Comparison of ENCODE assay signal across 8 mouse cellular contexts in genomic region chr13:78482929-78483759, GRCm38 (mm10).
A peak's percentile ranks its signal among the peaks of the same experiment; 100 is the strongest.
DNase-seq lines count a peak whose midpoint lies in the region; ATAC-seq and TF ChIP-seq lines count a peak whose summit lies in the region.

No protein-coding gene starts in this region.

- H3K4me3 ChIP-seq in liver, adult 2 months (ENCODE audit: insufficient read depth, low read depth, low read length), result no peak overlapping the region
- H3K4me3 ChIP-seq in stomach, postnatal 0 days (ENCODE audit: low read depth, low read length), result no peak overlapping the region

- H3K27ac ChIP-seq in liver, adult 2 months (replicated peaks; ENCODE audit: insufficient read depth, low read depth, low read length), result no peak overlapping the region
- no peak overlapping the region for H3K27ac ChIP-seq in stomach, postnatal 0 days (replicated peaks)

- H3K36me3 ChIP-seq in liver, adult 2 months (ENCODE audit: control insufficient read depth, insufficient read depth, low read length), result no peaks in the 10 kb centered on the region
- no peaks in the 10 kb centered on the region for H3K36me3 ChIP-seq in stomach, postnatal 0 days (ENCODE audit: control insufficient read depth, insufficient read depth, low read length)

- no peak for TF ChIP-seq EP300 in stomach, postnatal 0 days (optimal IDR thresholded peaks at IDR 0.05)

- 0 out of 2 replicates have a peak overlapping the region, but pooled peaks have one; percentile 26 for H3K4me2 ChIP-seq in stomach, postnatal 0 days (replicated peaks; ENCODE audit: low read depth)

- DNase-seq in cerebellum, postnatal 10 days, result peak; percentile 72
- DNase-seq in cerebellum, adult 8-10 months, result no peak
- DNase-seq in urinary bladder, postnatal 4 days (ENCODE audit: low spot score in 2 of 2), result peak; percentile 24 to 66
- DNase-seq in urinary bladder, postnatal 25 days (ENCODE audit: low spot score), result no peak
- DNase-seq in heart, postnatal 14 days, result peak; percentile 64 to 73
- DNase-seq in liver, adult 2 months (ENCODE audit: extremely low read depth, low read depth, low spot score), result peak; percentile 23
- peak; percentile 52 for DNase-seq in stomach, postnatal 0 days (ENCODE audit: low spot score)
- DNase-seq in left cerebral cortex, adult 11 months (ENCODE audit: low spot score), result no peak

- no peaks in the 10 kb centered on the region for H3K4me1 ChIP-seq in liver, adult 2 months (ENCODE audit: control insufficient read depth, insufficient read depth, low read length)
- H3K4me1 ChIP-seq in stomach, postnatal 0 days (replicated peaks; ENCODE audit: control insufficient read depth, insufficient read depth), result no peaks in the 10 kb centered on the region

- no peak for TF ChIP-seq POLR2A in liver, adult 2 months (IDR thresholded peaks at IDR 0.05; ENCODE audit: extremely low read depth, insufficient read depth, low read length)

- no peak overlapping the region for H3K9ac ChIP-seq in liver, adult 2 months (ENCODE audit: low read depth, low read length)
- no peak overlapping the region for H3K9ac ChIP-seq in stomach, postnatal 0 days (ENCODE audit: low read length)

- WGBS in liver, adult 2 months, result 57% methylated on average over 9 of the region's 9 CpGs
- 28% methylated on average over 9 of the region's 9 CpGs for WGBS in stomach, postnatal 0 days

- TF ChIP-seq CTCF in liver, adult 2 months (IDR thresholded peaks at IDR 0.05; ENCODE audit: low read depth, low read length), result no peak
- TF ChIP-seq CTCF in stomach, postnatal 0 days (IDR thresholded peaks at IDR 0.05; ENCODE audit: low read depth), result no peak

- peak; percentile 67 for ATAC-seq in stomach, postnatal 0 days (ENCODE audit: low FRiP score, low TSS enrichment)

- H3K79me2 ChIP-seq in liver, adult 2 months (ENCODE audit: control insufficient read depth, insufficient read depth, low read length), result no peaks in the 10 kb centered on the region

- no peaks in the 10 kb centered on the region for H3K9me3 ChIP-seq in stomach, postnatal 0 days (ENCODE audit: control insufficient read depth, low read length)

- H3K27me3 ChIP-seq in liver, adult 2 months (ENCODE audit: control insufficient read depth, insufficient read depth, low read length), result no peaks in the 10 kb centered on the region
- no peaks in the 10 kb centered on the region for H3K27me3 ChIP-seq in stomach, postnatal 0 days (ENCODE audit: control insufficient read depth, insufficient read depth, low read length)

- intact Hi-C loops in heart, postnatal 14 days (cut with DNase I), result no loop called here

Comparison
In these comparisons a context has a peak if more than half of its experiments do, and no peak if none do; other contexts are left out.
1. DNase-seq: peak in cerebellum, postnatal 10 days (2 of 2), urinary bladder, postnatal 4 days (2 of 2), heart, postnatal 14 days (2 of 2), liver, adult 2 months (single experiment) and stomach, postnatal 0 days (single experiment); none in cerebellum, adult 8-10 months (single experiment), urinary bladder, postnatal 25 days (single experiment) and left cerebral cortex, adult 11 months (single experiment).